Mouse (Mus musculus) Patski (cell line): ENCODE results near the gene Ncoa1. TPM values are rescaled to one million over a fixed set of nuclear protein-coding genes. Genes with fewer than 3 reads are reported as not detected.

Source experiments
- ATAC-seq: fragments of 100-300 bp; one replicate; pipeline ENCODE4 v1.8.0; 2021
- CTCF ChIA-PET: fragments of 350-600 bp; sonication (Branson Sonifier 250); formaldehyde crosslinking; loops from one replicate; lab custom pipeline; 2022; ENCODE audit warnings: inconsistent platforms; lab: Charles Lee
- POLR2A ChIA-PET: fragments of 350-600 bp; sonication (Branson Sonifier 250); formaldehyde crosslinking; loops from one replicate; lab custom pipeline; 2022; ENCODE audit warnings: antibody characterized with exemption, inconsistent platforms; lab: Charles Lee
- DNase-seq: peaks from one replicate; pipeline ENCODE4 v3.0.0-alpha.2; 2011; ENCODE audit warnings: low read depth, low spot score
- H3K27me3 ChIP-seq: fragments of 371-371 bp; one replicate; pipeline ENCODE4 v1.5.1; 2021
- CTCF ChIP-seq: fragments of 100-300 bp; IDR thresholded peaks from one replicate; pipeline ENCODE4 v1.5.1; 2021
- in situ Hi-C: fragments of 300-500 bp; cut with MboI; formaldehyde crosslinking; loops from 3 replicates; pipeline ENCODE4 v1.11.1; 2018; ENCODE audit warnings: low pct_unique_long_range_greater_than_20kb, mixed read lengths
- polyA plus RNA-seq: library from polyadenylated mRNA; unstranded; gene quantifications from one replicate; pipeline ENCODE4 v1.2.3, GENCODE M21; 2021

Ncoa1 gene
- polyA plus RNA-seq, 1 experiment from 2014 or later, result 21.9 TPM

- no peak for TF ChIP-seq CTCF
- POLR2A ChIA-PET, result interaction anchor here (0.6 kb wide), 1 partner anchor 124 kb away, joined by 4 read pairs; no protein-coding TSS in a partner anchor
- no peak for DNase-seq
- in situ Hi-C loops, result no loop called here
- no peaks in the 10 kb centered on the region for H3K27me3 ChIP-seq
- CTCF ChIA-PET, result interaction anchor here (0.9 kb wide), 1 partner anchor 15 kb away, joined by 3 read pairs; no protein-coding TSS in a partner anchor
- no peak for ATAC-seq
Measured at GRCm38 (mm10) chr12:4448076-4448589, 28.8 kb downstream of the Ncoa1 start.

GRCm38 (mm10) chr12:4444946-4445345 is 32.0 kb downstream of the Ncoa1 start:
- ATAC-seq (no peak), DNase-seq (no peak)
- TF ChIP-seq CTCF, result no peak
- POLR2A ChIA-PET, result no interaction called here
- in situ Hi-C loops, result no loop called here
- CTCF ChIA-PET, result no interaction called here
- no peaks in the 10 kb centered on the region for H3K27me3 ChIP-seq

DNA sequence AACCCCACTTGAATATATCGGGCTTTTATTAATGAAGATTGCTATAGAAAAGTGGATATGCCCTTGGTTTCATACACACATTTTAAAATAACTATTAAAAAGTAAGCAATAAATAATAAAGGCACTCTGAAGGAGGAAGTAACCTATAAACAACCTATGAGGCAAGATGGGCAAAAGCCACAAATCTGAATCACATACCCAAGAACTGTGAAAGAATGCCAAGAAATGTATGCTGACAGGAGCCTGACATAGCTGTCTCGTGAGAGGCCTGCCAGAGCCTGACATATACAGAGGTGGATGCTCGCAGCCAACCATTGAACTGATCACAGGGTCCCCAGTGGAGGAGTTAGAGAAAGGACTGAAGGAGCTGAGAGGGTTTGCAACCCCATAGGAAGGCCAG is 35.5 kb downstream of the Ncoa1 start:
- CTCF ChIA-PET, result no interaction called here

GRCm38 (mm10) chr12:4436198-4436597 is 40.8 kb downstream of the Ncoa1 start:
- ATAC-seq (no peak), DNase-seq (no peak)
- in situ Hi-C loops, result no loop called here
- POLR2A ChIA-PET, result no interaction called here
- H3K27me3 ChIP-seq, result no peaks in the 10 kb centered on the region
- no peak for TF ChIP-seq CTCF
- CTCF ChIA-PET, result no interaction called here

More for the DNA sequence above, 35.5 kb downstream of the Ncoa1 start:
- in situ Hi-C loops, result no loop called here
- POLR2A ChIA-PET, result no interaction called here
- no peak for DNase-seq
- ATAC-seq, result no peak
- no peak for TF ChIP-seq CTCF
- H3K27me3 ChIP-seq, result no peaks in the 10 kb centered on the region

GRCm38 (mm10) chr12:4433549-4433948 is 43.4 kb downstream of the Ncoa1 start:
- DNase-seq (no peak), ATAC-seq (no peak)
- ChIA-PET CTCF (interaction anchor here (0.9 kb wide), 2 partner anchors 14 to 21 kb away, joined by 3 read pairs; no protein-coding TSS in a partner anchor), POLR2A (no interaction called here)
- no peaks in the 10 kb centered on the region for H3K27me3 ChIP-seq
- TF ChIP-seq CTCF, result no peak
- in situ Hi-C loops, result no loop called here

GRCm38 (mm10) chr12:4431978-4432377 is 45.0 kb downstream of the Ncoa1 start:
- DNase-seq, result no peak
- ChIA-PET CTCF (no interaction called here), POLR2A (no interaction called here)
- no peaks in the 10 kb centered on the region for H3K27me3 ChIP-seq
- no peak for TF ChIP-seq CTCF
- in situ Hi-C loops, result no loop called here
- ATAC-seq, result no peak

- no peak for DNase-seq
- in situ Hi-C loops, result no loop called here
- no peak for TF ChIP-seq CTCF
- ChIA-PET CTCF (interaction anchor here (0.8 kb wide), 1 partner anchor 13 kb away, joined by 3 read pairs; no protein-coding TSS in a partner anchor), POLR2A (no interaction called here)
- peak; percentile 54 for ATAC-seq
- H3K27me3 ChIP-seq, result no peaks in the 10 kb centered on the region
Measured at GRCm38 (mm10) chr12:4430061-4430825, 46.7 kb downstream of the Ncoa1 start.

- ChIA-PET POLR2A (no interaction called here), CTCF (no interaction called here)
- no peak for TF ChIP-seq CTCF
- DNase-seq, result no peak
- ATAC-seq, result no peak
- in situ Hi-C loops, result no loop called here
- no peaks in the 10 kb centered on the region for H3K27me3 ChIP-seq
Measured at GRCm38 (mm10) chr12:4418824-4419223, 58.2 kb downstream of the Ncoa1 start.

DNA sequence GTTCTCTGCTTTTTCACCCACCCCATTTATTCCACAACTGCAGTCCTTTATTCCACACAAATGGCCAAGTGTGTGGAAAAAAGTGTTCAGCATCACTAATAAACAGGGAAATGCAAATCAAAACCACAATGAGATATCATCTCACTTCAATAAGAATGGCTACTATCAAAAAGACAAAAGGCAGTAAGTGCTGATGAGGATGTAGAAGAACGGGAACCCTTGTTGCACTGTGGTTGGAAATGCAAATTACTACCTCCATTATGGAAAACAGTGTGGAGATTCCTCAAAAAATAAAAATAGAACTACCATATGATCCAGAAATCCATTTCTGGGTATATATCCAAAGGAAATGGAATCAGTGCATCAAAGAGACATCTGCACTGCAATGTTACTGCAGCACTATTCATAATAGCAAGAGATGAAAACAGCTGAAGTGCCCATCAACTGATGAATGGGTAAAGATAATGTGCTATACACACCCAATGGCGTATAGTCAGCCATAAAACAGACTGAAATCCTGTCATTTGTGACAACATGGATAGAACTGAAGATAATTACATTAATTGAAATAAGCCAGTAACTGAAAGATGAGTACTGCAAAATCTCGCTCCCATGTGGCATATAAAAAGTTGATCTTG is 59.2 kb downstream of the Ncoa1 start:
- DNase-seq, result no peak
- no peak for ATAC-seq
- ChIA-PET CTCF (interaction anchor here (1.1 kb wide), 1 partner anchor 13 kb away, joined by 3 read pairs; no protein-coding TSS in a partner anchor), POLR2A (interaction anchor here (0.6 kb wide), 1 partner anchor 284 kb away, joined by 3 read pairs; no protein-coding TSS in a partner anchor)
- no peak for TF ChIP-seq CTCF
- no peaks in the 10 kb centered on the region for H3K27me3 ChIP-seq
- in situ Hi-C loops, result no loop called here

DNA sequence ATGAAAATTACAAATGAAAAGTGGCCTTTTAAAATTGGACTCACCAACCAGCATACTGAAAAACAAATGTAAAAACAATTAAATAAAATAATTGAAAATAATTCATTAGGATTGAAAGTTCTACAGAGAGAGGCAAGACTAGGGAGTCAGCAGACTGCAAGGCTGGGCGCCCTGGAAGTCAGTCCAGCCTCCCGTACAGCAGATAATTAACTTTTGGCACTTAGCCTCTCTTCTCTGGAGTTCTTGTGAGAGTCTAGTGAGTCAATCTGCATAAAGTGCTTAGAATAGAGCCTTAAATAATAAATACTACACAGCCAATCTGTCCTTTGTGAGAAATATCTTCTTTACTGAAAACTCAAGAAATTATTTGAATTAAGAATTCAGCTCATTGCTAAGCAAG is 69.9 kb downstream of the Ncoa1 start:
- no peak for DNase-seq
- in situ Hi-C loops, result no loop called here
- no peak for TF ChIP-seq CTCF
- ChIA-PET POLR2A (no interaction called here), CTCF (no interaction called here)
- ATAC-seq, result peak; percentile 78
- no peaks in the 10 kb centered on the region for H3K27me3 ChIP-seq

GRCm38 (mm10) chr12:4406155-4406554 is 70.8 kb downstream of the Ncoa1 start:
- ATAC-seq, result no peak
- POLR2A ChIA-PET, result no interaction called here
- in situ Hi-C loops, result no loop called here
- no peak for DNase-seq
- TF ChIP-seq CTCF, result no peak
- CTCF ChIA-PET, result no interaction called here
- no peaks in the 10 kb centered on the region for H3K27me3 ChIP-seq
